Mouse (Mus musculus): ENCODE results near the gene Pcdh20.

Gene Pcdh20

GRCm38 (mm10) chr14:88470495-88471434 lies at the start of gene Pcdh20:
Pcdh20 (minus strand) TSS chr14:88471396.
- no peak for DNase-seq (ENCODE audit: low read depth, low spot score)

- DNase-seq (ENCODE audit: low read depth, low spot score) = no peak
Measured at GRCm38 (mm10) chr14:88479909-88480308, 8.7 kb upstream of the Pcdh20 start.

DNA sequence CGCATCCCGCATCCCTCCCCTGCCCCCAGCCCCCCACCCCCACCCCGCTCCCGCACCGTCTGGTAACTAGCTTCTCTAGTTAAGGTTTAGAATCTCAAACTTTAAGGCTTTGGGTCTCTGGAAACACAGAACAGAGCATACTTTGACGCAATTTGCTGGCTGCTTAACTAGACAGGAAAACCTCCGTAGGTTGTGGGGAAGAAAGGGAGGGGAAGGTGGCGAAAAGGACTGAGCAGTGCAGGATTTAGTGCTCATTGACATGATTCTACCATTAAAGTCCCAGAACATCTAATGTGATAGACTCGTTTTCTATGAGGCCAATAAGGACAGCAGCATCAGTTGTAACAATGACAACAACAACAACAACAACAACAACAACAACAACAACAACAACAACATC lies 1.2 kb downstream of the Pcdh20 start:
- no peak for DNase-seq (ENCODE audit: low read depth, low spot score)

DNA sequence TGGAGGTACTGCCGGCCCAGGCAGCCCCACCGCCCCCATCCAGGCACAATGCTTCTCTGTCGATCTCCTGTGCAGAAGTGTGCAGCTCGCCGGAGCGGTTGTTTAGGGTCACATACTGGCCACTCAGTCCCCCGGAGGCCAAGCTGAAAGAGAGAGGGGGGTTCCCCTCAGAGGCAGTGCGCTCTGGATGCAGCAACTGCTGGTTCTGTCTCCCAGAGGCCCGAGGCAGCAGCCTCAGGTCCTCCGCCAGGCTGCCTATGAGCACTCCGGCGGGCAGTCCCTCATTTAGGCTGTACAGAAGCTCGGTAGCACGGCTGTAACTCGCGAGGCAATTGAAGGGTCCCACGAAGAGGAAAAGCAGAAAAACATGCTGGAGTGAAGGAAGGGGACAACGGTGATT lies 1.8 kb downstream of the Pcdh20 start:
- no peak for DNase-seq (ENCODE audit: low read depth, low spot score)

DNA sequence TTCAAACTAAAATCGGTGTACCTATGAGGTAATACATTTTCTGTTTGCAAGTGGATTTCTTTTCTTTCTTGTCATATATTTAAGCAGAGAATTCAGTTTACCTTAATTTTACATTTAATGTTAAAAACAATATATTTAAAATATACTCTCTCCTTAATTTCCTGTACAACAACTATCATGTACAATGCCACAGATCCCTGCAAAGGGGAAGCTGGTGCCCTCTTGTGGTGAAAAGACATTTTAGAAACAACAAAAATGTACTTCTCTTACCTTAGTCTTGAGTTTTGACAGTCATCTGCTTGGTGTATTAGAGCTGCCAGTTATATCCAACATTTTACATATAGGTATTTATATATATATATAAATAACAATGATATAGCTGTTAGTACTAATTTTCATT lies 4.8 kb downstream of the Pcdh20 start:
- no peak for DNase-seq (ENCODE audit: low read depth, low spot score)

DNA sequence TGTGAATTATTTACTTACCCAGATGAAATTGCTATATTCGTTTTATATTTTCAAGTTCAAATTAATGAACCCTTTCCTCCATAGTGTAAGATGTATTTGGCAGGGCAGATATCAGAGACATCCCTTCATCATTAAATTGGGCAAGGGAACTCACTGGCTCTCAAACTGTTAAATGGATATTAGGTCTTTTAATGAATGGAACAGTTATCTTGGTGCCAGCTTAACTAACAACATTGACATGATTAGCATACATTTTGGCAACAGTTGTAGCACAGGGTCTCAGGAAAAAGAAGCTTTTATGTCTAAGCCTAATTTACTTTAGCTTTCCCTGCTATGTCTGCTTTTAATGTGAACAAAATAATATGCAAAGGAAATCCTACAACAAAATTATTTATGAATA lies 6.8 kb downstream of the Pcdh20 start:
- DNase-seq (ENCODE audit: low read depth, low spot score) = no peak

- DNase-seq (ENCODE audit: low read depth, low spot score) = no peak
Measured at GRCm38 (mm10) chr14:88463357-88463756, 7.8 kb downstream of the Pcdh20 start.

DNA sequence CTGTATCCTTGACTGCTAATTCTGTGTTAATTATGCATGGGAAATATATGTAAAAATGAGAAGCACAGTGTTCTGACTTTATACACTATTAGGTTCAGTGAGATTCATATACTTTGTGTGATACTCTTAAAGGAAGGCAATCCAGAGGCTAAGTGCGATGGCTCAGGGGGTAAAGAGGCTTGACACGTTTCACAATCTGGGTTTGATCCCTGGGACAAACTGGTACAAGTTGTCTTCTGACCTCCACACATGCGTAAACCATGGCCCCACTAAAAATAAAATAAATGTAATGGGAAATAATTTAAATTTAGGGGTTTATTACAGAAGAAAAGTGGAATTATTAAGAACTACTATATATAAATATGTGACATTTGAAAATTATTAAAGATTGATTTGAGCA lies 8.3 kb downstream of the Pcdh20 start:
- DNase-seq (ENCODE audit: low read depth, low spot score) = no peak

GRCm38 (mm10) chr14:88460705-88461104 lies 10.5 kb downstream of the Pcdh20 start:
- DNase-seq (ENCODE audit: low read depth, low spot score) = no peak

- no peak for DNase-seq (ENCODE audit: low read depth, low spot score)
Measured at GRCm38 (mm10) chr14:88443304-88443703, 27.9 kb downstream of the Pcdh20 start.

GRCm38 (mm10) chr14:88429393-88429792 lies 41.8 kb downstream of the Pcdh20 start:
- no peak for DNase-seq (ENCODE audit: low read depth, low spot score)

- DNase-seq (ENCODE audit: low read depth, low spot score) = no peak
Measured at GRCm38 (mm10) chr14:88427370-88427769, 43.8 kb downstream of the Pcdh20 start.

All from CD4-positive helper T cell, adult 2 months (primary cell).